Mouse (Mus musculus) CD8-positive naive resting alpha-beta T cell, adult 57 days (primary cell): ENCODE results near the gene Try4. TPM values are rescaled to one million over a fixed set of nuclear protein-coding genes. Genes with fewer than 3 reads are reported as not detected.

ENCODE experiments used
- total RNA-seq: library from RNA; stranded (reverse); gene quantifications from one replicate; pipeline ENCODE4 v1.2.4, GENCODE M21; 2023

The Try4 gene
- total RNA-seq, result 10.5 TPM

DNA sequence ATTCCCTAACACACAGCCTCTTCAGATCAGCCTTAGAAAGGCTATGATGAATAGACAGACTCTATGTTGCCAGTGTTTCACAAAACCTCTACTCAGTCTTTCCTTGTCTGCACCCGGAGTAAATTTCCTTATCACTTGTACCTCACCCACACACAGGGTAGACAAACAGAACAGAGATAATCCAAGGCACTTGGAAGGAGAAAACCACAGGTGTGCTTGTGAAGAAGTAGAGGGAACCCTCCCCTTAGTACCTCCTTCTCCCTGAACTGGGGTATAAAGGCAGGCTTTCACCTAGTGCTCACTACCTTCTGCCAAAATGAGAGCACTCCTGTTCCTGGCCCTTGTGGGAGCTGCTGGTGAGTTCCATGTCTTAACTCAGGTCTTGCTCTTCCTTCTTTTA lies at the start of gene Try4:
TSS of gene Try4 (plus strand) at position 301 of the 400 bp plus-strand sequence.

GRCm38 (mm10) chr6:41316741-41317140 lies 14.7 kb downstream of the Try4 start, which contains the start of gene Try5:
Try5 (minus strand) TSS chr6:41316841.

GRCm38 (mm10) chr6:41353932-41354331 lies 51.9 kb downstream of the Try4 start, which contains the start of gene Try10:
Try10 (plus strand) TSS chr6:41354105.

Other genes starting within 250 kb of the Try4 start
- gene Try5, start 14.6 kb downstream of the Try4 start, total RNA-seq, result 3.5 TPM
- 1.4 TPM for gene Try10, start 51.8 kb downstream of the Try4 start, total RNA-seq
- gene Prss3, start 75.4 kb downstream of the Try4 start, total RNA-seq, result not detected
- gene Gm5771, start 90.1 kb downstream of the Try4 start, total RNA-seq, result not detected
- gene Gm10334, start 143.9 kb downstream of the Try4 start, total RNA-seq, result not detected
- gene Prss1, start 156.7 kb downstream of the Try4 start, total RNA-seq, result 1.0 TPM
- gene Prss2, start 219.5 kb downstream of the Try4 start, total RNA-seq, result 13.6 TPM